Mouse (Mus musculus): ENCODE measurements around the gene Cyb561d1. TPM values are rescaled to one million over a fixed set of nuclear protein-coding genes. Genes with fewer than 3 reads are reported as not detected.

The Cyb561d1 gene
- polyA plus RNA-seq, 1 experiment from 2014 or later, result 1.7 TPM

GRCm38 (mm10) chr3:108185460-108186097 is 15.4 kb downstream of the Cyb561d1 start:
- peaks cover 22% of the 10 kb centered on the region for H3K27me3 ChIP-seq
- H3K9ac ChIP-seq (replicated peaks), result peak overlapping the region; percentile 78; the same call in 1 of the 2 replicates
- H3K27ac ChIP-seq, result no peak overlapping the region
- peaks cover 18% of the 10 kb centered on the region for H3K4me1 ChIP-seq (replicated peaks)
- WGBS, result 5% methylated on average over 16 of the region's 16 CpGs
- no peaks in the 10 kb centered on the region for H3K9me3 ChIP-seq
- peak overlapping the region; percentile 75 for H3K4me3 ChIP-seq (replicated peaks)
- no peak for ATAC-seq (ENCODE audit: insufficient number of reproducible peaks, insufficient read depth, low FRiP score, low TSS enrichment, low read depth)
- H3K36me3 ChIP-seq, result no peaks in the 10 kb centered on the region
- H3K4me2 ChIP-seq, result peak overlapping the region; percentile 90

- 72% methylated on average over 3 of the region's 3 CpGs for WGBS
- no peak for ATAC-seq (ENCODE audit: insufficient number of reproducible peaks, insufficient read depth, low FRiP score, low TSS enrichment, low read depth)
Observed at GRCm38 (mm10) chr3:108184742-108185141, 16.3 kb downstream of the Cyb561d1 start.

GRCm38 (mm10) chr3:108180514-108180913 is 20.5 kb downstream of the Cyb561d1 start:
- WGBS, result 44% methylated on average over 2 of the region's 2 CpGs
- Histone ChIP-seq H3K9ac (replicated peaks) (no peak overlapping the region), H3K27me3 (0 out of 2 replicates have a peak, but pooled peaks cover 3% of the 10 kb centered on the region), H3K4me1 (replicated peaks) (peaks cover 6% of the 10 kb centered on the region; the same call in 1 of the 2 replicates), H3K36me3 (no peaks in the 10 kb centered on the region), H3K4me2 (no peak overlapping the region), H3K4me3 (replicated peaks) (no peak overlapping the region), H3K27ac (no peak overlapping the region), H3K9me3 (no peaks in the 10 kb centered on the region)
- no peak for ATAC-seq (ENCODE audit: insufficient number of reproducible peaks, insufficient read depth, low FRiP score, low TSS enrichment, low read depth)

More at GRCm38 (mm10) chr3:108184742-108185141, 16.3 kb downstream of the Cyb561d1 start:
- Histone ChIP-seq H3K27ac (no peak overlapping the region), H3K4me1 (replicated peaks) (peaks cover 15% of the 10 kb centered on the region), H3K36me3 (no peaks in the 10 kb centered on the region), H3K9ac (replicated peaks) (no peak overlapping the region), H3K27me3 (peaks cover 22% of the 10 kb centered on the region), H3K4me3 (replicated peaks) (no peak overlapping the region), H3K9me3 (no peaks in the 10 kb centered on the region), H3K4me2 (no peak overlapping the region)

- H3K9me3 ChIP-seq, result no peaks in the 10 kb centered on the region
- ATAC-seq (ENCODE audit: insufficient number of reproducible peaks, insufficient read depth, low FRiP score, low TSS enrichment, low read depth), result peak; percentile 38; the same call in 1 of the 2 replicates
- 0 out of 2 replicates have a peak overlapping the region, but pooled peaks have one; percentile 50 for H3K27ac ChIP-seq
- peaks cover 13% of the 10 kb centered on the region for H3K4me1 ChIP-seq (replicated peaks)
- H3K9ac ChIP-seq (replicated peaks), result no peak overlapping the region
- no peaks in the 10 kb centered on the region for H3K36me3 ChIP-seq
- no peak overlapping the region for H3K4me2 ChIP-seq
- H3K4me3 ChIP-seq (replicated peaks), result no peak overlapping the region
- 72% methylated on average over 7 of the region's 7 CpGs for WGBS
- H3K27me3 ChIP-seq, result peaks cover 6% of the 10 kb centered on the region; the same call in 1 of the 2 replicates
Observed at GRCm38 (mm10) chr3:108178756-108179715, 22.0 kb downstream of the Cyb561d1 start.

- H3K4me2 ChIP-seq, result peak overlapping the region; percentile 24
- ATAC-seq (ENCODE audit: insufficient number of reproducible peaks, insufficient read depth, low FRiP score, low TSS enrichment, low read depth), result peak; percentile 34; the same call in 1 of the 2 replicates
- no peak overlapping the region for H3K4me3 ChIP-seq (replicated peaks)
- peaks cover 13% of the 10 kb centered on the region for H3K4me1 ChIP-seq (replicated peaks)
- H3K36me3 ChIP-seq, result no peaks in the 10 kb centered on the region
- peaks cover 6% of the 10 kb centered on the region; the same call in 1 of the 2 replicates for H3K27me3 ChIP-seq
- peak overlapping the region; percentile 50; the same call in 1 of the 2 replicates for H3K27ac ChIP-seq
- H3K9ac ChIP-seq (replicated peaks), result no peak overlapping the region
- H3K9me3 ChIP-seq, result no peaks in the 10 kb centered on the region
- WGBS, result 20% methylated on average over 14 of the region's 14 CpGs
Observed at GRCm38 (mm10) chr3:108174672-108175531, 26.1 kb downstream of the Cyb561d1 start.

GRCm38 (mm10) chr3:108169199-108169598 is 31.8 kb downstream of the Cyb561d1 start:
- H3K27ac ChIP-seq, result 0 out of 2 replicates have a peak overlapping the region, but pooled peaks have one; percentile 23
- no peaks in the 10 kb centered on the region for H3K27me3 ChIP-seq
- no peak overlapping the region for H3K4me3 ChIP-seq (replicated peaks)
- H3K4me1 ChIP-seq (replicated peaks), result peaks cover 49% of the 10 kb centered on the region
- H3K9me3 ChIP-seq, result no peaks in the 10 kb centered on the region
- H3K9ac ChIP-seq (replicated peaks), result no peak overlapping the region; the same call in 1 of the 2 replicates
- no peak for ATAC-seq (ENCODE audit: insufficient number of reproducible peaks, insufficient read depth, low FRiP score, low TSS enrichment, low read depth)
- WGBS, result 34% methylated on average over 3 of the region's 3 CpGs
- no peaks in the 10 kb centered on the region for H3K36me3 ChIP-seq
- no peak overlapping the region for H3K4me2 ChIP-seq

GRCm38 (mm10) chr3:108167499-108167898 is 33.5 kb downstream of the Cyb561d1 start:
- Histone ChIP-seq H3K4me1 (replicated peaks) (peaks cover 49% of the 10 kb centered on the region), H3K27me3 (no peaks in the 10 kb centered on the region), H3K9ac (replicated peaks) (0 out of 2 replicates have a peak overlapping the region, but pooled peaks have one; percentile 27), H3K27ac (peak overlapping the region; percentile 85), H3K4me3 (replicated peaks) (no peak overlapping the region), H3K36me3 (no peaks in the 10 kb centered on the region), H3K9me3 (no peaks in the 10 kb centered on the region), H3K4me2 (peak overlapping the region; percentile 26; the same call in 1 of the 2 replicates)
- ATAC-seq (ENCODE audit: insufficient number of reproducible peaks, insufficient read depth, low FRiP score, low TSS enrichment, low read depth), result no peak
- WGBS, result 24% methylated on average over 14 of the region's 14 CpGs

GRCm38 (mm10) chr3:108166486-108167211 is 34.4 kb downstream of the Cyb561d1 start:
- H3K4me1 ChIP-seq (replicated peaks), result peaks cover 49% of the 10 kb centered on the region
- H3K27ac ChIP-seq, result peak overlapping the region; percentile 85
- H3K27me3 ChIP-seq, result no peaks in the 10 kb centered on the region
- no peak overlapping the region for H3K9ac ChIP-seq (replicated peaks)
- no peaks in the 10 kb centered on the region for H3K9me3 ChIP-seq
- H3K4me2 ChIP-seq, result peak overlapping the region; percentile 26
- H3K4me3 ChIP-seq (replicated peaks), result no peak overlapping the region
- H3K36me3 ChIP-seq, result no peaks in the 10 kb centered on the region
- WGBS, result 2% methylated on average over 10 of the region's 11 CpGs
- peak; percentile 75 for ATAC-seq (ENCODE audit: insufficient number of reproducible peaks, insufficient read depth, low FRiP score, low TSS enrichment, low read depth)

GRCm38 (mm10) chr3:108165532-108166315 is 35.3 kb downstream of the Cyb561d1 start:
- no peak overlapping the region for H3K4me3 ChIP-seq (replicated peaks)
- 16% methylated on average over 10 of the region's 10 CpGs for WGBS
- ATAC-seq (ENCODE audit: insufficient number of reproducible peaks, insufficient read depth, low FRiP score, low TSS enrichment, low read depth), result no peak
- no peaks in the 10 kb centered on the region for H3K9me3 ChIP-seq
- H3K27me3 ChIP-seq, result no peaks in the 10 kb centered on the region
- H3K4me1 ChIP-seq (replicated peaks), result peaks cover 49% of the 10 kb centered on the region
- no peaks in the 10 kb centered on the region for H3K36me3 ChIP-seq
- peak overlapping the region; percentile 85 for H3K27ac ChIP-seq
- peak overlapping the region; percentile 26 for H3K4me2 ChIP-seq
- H3K9ac ChIP-seq (replicated peaks), result peak overlapping the region; percentile 23; the same call in 1 of the 2 replicates

Measured in limb, embryonic 12.5 days (tissue).